In the genomic region with DNA sequence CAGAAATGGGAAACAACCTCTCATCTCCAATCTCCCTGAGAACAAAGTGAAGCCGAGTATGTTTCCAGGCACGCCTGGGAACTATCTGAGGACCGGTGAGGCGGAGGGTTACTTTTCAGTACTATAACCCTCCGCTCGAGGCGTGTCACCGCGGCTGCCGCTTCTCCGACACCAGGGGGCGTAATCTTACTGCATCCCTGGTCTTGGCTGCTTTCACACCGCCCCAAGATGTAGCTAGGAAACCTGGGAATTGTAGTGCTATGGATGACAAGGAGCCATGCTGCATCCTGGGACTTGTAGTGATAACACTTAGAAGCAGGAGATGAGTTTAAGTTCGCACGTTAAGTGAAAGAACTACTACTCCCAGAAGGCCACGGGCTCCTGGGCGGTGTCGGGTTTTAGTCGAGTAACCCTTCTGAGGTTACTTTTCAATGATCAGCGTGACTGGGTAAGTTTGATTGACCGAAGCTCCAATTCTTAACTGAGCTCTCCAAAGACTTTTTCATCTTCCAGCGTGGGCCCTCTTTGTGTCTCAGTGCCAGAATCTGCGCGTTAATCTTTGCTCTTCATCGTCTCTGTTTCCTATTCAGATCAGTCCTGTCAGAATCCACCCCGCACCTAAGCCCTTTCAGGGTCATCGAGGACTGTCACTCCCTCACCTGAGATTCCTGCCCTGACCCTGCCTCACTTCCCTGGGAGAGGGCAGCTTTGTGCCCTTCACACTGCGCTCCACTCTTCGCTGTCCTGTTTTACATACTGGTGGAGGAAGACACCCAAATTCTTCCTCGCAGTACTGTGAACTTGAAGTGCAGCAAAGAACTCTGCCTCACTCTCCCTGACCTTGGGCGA, we compare ENCODE assay signal across 8 mouse cellular contexts. TPM values are rescaled to one million over a fixed set of nuclear protein-coding genes. Genes with fewer than 3 reads are reported as not detected.
DNase-seq lines count a peak whose midpoint lies in the region; ATAC-seq and TF ChIP-seq lines count a peak whose summit lies in the region.

A gene (plus strand): TSS at position 344 of the 849 bp plus-strand sequence.

- peak within 1 kb of the TSS; percentile 65 for H3K4me3 ChIP-seq in embryonic facial prominence, embryonic 14.5 days (ENCODE audit: low read depth, low read length)
- peak within 1 kb of the TSS; percentile 71 for H3K4me3 ChIP-seq in heart, adult 2 months
- peak within 1 kb of the TSS; percentile 61 for H3K4me3 ChIP-seq in limb, embryonic 13.5 days
- H3K4me3 ChIP-seq in midbrain, embryonic 16.5 days (ENCODE audit: low read depth, low read length), result peak within 1 kb of the TSS; percentile 51

- intact Hi-C loops in heart, adult 2 months (cut with DNase I), result loop anchor here (1.0 to 2.0 kb wide), 2 partner anchors 73 to 82 kb away; a partner anchor contains a TSS

- peak within 1 kb of the TSS; percentile 95 for H3K4me2 ChIP-seq in embryonic facial prominence, embryonic 14.5 days (ENCODE audit: low read depth, low read length)
- H3K4me2 ChIP-seq in limb, embryonic 13.5 days (replicated peaks), result peak within 1 kb of the TSS; percentile 94
- H3K4me2 ChIP-seq in midbrain, embryonic 16.5 days (ENCODE audit: low read length), result peak within 1 kb of the TSS; percentile 93

- H3K9ac ChIP-seq in embryonic facial prominence, embryonic 14.5 days (ENCODE audit: low read depth, low read length), result peak within 1 kb of the TSS; percentile 67
- H3K9ac ChIP-seq in heart, adult 2 months (ENCODE audit: low read depth, low read length), result peak within 1 kb of the TSS; percentile 80
- peak within 1 kb of the TSS; percentile 75 for H3K9ac ChIP-seq in limb, embryonic 13.5 days
- peak within 1 kb of the TSS; percentile 73 for H3K9ac ChIP-seq in midbrain, embryonic 16.5 days (ENCODE audit: low read depth, low read length)

- 0 out of 2 replicates have a peak, but pooled peaks cover 5% of the 10 kb centered on the region for H3K9me3 ChIP-seq in embryonic facial prominence, embryonic 14.5 days (ENCODE audit: control insufficient read depth, low read length)
- no peaks in the 10 kb centered on the region for H3K9me3 ChIP-seq in limb, embryonic 13.5 days
- H3K9me3 ChIP-seq in midbrain, embryonic 16.5 days (replicated peaks; ENCODE audit: control insufficient read depth, low read length, poor library complexity, severe bottlenecking), result no peaks in the 10 kb centered on the region

- peak; percentile 99 for ATAC-seq in embryonic facial prominence, embryonic 14.5 days (ENCODE audit: low read depth)
- peak; percentile 98 for ATAC-seq in limb, embryonic 13.5 days (ENCODE audit: low FRiP score, low read depth)
- peak; percentile 98 for ATAC-seq in midbrain, embryonic 16.5 days

- peak; percentile 100 for TF ChIP-seq EP300 in heart, adult 2 months (IDR thresholded peaks at IDR 0.05; ENCODE audit: insufficient read depth, low read depth, low read length)

- H3K79me2 ChIP-seq in heart, adult 2 months (replicated peaks; ENCODE audit: control insufficient read depth, insufficient read depth, low read length), result no peaks in the 10 kb centered on the region

- no peaks in the 10 kb centered on the region for H3K36me3 ChIP-seq in embryonic facial prominence, embryonic 14.5 days (ENCODE audit: control insufficient read depth, insufficient read depth, low read length)
- no peaks in the 10 kb centered on the region for H3K36me3 ChIP-seq in heart, adult 2 months (ENCODE audit: control insufficient read depth, insufficient read depth, low read length)
- H3K36me3 ChIP-seq in limb, embryonic 13.5 days, result no peaks in the 10 kb centered on the region
- no peaks in the 10 kb centered on the region for H3K36me3 ChIP-seq in midbrain, embryonic 16.5 days (ENCODE audit: control insufficient read depth, insufficient read depth, low read length)

- H3K27me3 ChIP-seq in embryonic facial prominence, embryonic 14.5 days (replicated peaks; ENCODE audit: control insufficient read depth, insufficient read depth, low read length), result no peaks in the 10 kb centered on the region
- no peaks in the 10 kb centered on the region for H3K27me3 ChIP-seq in heart, adult 2 months (ENCODE audit: control insufficient read depth, insufficient read depth, low read length)
- H3K27me3 ChIP-seq in limb, embryonic 13.5 days, result no peaks in the 10 kb centered on the region
- H3K27me3 ChIP-seq in midbrain, embryonic 16.5 days (ENCODE audit: control insufficient read depth, insufficient read depth, low read depth, low read length), result no peaks in the 10 kb centered on the region

- peak within 1 kb of the TSS; percentile 84 for H3K27ac ChIP-seq in embryonic facial prominence, embryonic 14.5 days (replicated peaks; ENCODE audit: low read depth, low read length)
- peak within 1 kb of the TSS; percentile 93 for H3K27ac ChIP-seq in heart, adult 2 months
- peak within 1 kb of the TSS; percentile 74 for H3K27ac ChIP-seq in limb, embryonic 13.5 days
- peak within 1 kb of the TSS; percentile 84 for H3K27ac ChIP-seq in midbrain, embryonic 16.5 days (ENCODE audit: low read length)

- no peak; the same call in 1 of the 2 replicates for TF ChIP-seq CTCF in heart, adult 2 months (IDR thresholded peaks at IDR 0.05)

- under 1% methylated on average over 31 of the region's 31 CpGs for WGBS in embryonic facial prominence, embryonic 14.5 days
- WGBS in heart, adult 2 months, result under 1% methylated on average over 31 of the region's 31 CpGs
- under 1% methylated on average over 31 of the region's 31 CpGs for WGBS in limb, embryonic 13.5 days
- WGBS in midbrain, embryonic 16.5 days, result under 1% methylated on average over 31 of the region's 31 CpGs

- peak; percentile 70 for TF ChIP-seq POLR2A in heart, adult 2 months (IDR thresholded peaks at IDR 0.05; ENCODE audit: insufficient read depth, low read depth, low read length)

- peaks cover 13% of the 10 kb centered on the region for H3K4me1 ChIP-seq in embryonic facial prominence, embryonic 14.5 days (ENCODE audit: control insufficient read depth, insufficient read depth, low read length)
- peaks cover under 1% of the 10 kb centered on the region; the same call in 1 of the 2 replicates for H3K4me1 ChIP-seq in heart, adult 2 months (ENCODE audit: control insufficient read depth, insufficient read depth, low read length)
- H3K4me1 ChIP-seq in limb, embryonic 13.5 days, result peaks cover 18% of the 10 kb centered on the region
- H3K4me1 ChIP-seq in midbrain, embryonic 16.5 days (ENCODE audit: control insufficient read depth, insufficient read depth, low read length), result peaks cover 22% of the 10 kb centered on the region

- DNase-seq in 3T3-L1 (ENCODE audit: low read depth, low spot score), result peak; percentile 99
- peak; percentile 60 to 82 for DNase-seq in adrenal gland, postnatal 4 days (ENCODE audit: low spot score in 2 of 2)
- peak; percentile 100 for DNase-seq in embryonic facial prominence, embryonic 14.5 days (ENCODE audit: low spot score)
- DNase-seq in heart, adult 2 months, result peak; percentile 89 to 93
- DNase-seq in kidney, adult 8-10 months, result peak; percentile 95 to 98
- DNase-seq in spleen, postnatal 10 days (ENCODE audit: low spot score in 2 of 2), result peak; percentile 77 to 88

RNA-seq across cellular contexts. Expression of the gene that starts here (rescaled TPM):
- 10 to 100 TPM; 13.9 to 14.9 TPM for total RNA-seq in adrenal gland, postnatal 4 days (2021)
- 11.8 and 12.5 TPM in 2 replicates for polyA plus RNA-seq in embryonic facial prominence, embryonic 14.5 days (2014; fragmentation: Nextera tagmentation; extraction: Ambion mirVana)
- total RNA-seq in heart, adult 2 months (2021), result 10 to 100 TPM in 1 of 2 experiments, 1 to 10 TPM in 1; 6.4 to 11.0 TPM
- 11.7 and 17.8 TPM in 2 replicates for polyA plus RNA-seq in heart, adult 2 months (2012; rRNA removed)
- polyA plus RNA-seq in limb, embryonic 13.5 days (2015; fragmentation: Nextera tagmentation; extraction: Ambion mirVana), result 11.3 and 12.9 TPM in 2 replicates
- 7.5 and 8.8 TPM in 2 replicates for polyA plus RNA-seq in midbrain, embryonic 16.5 days (2015; fragmentation: Nextera tagmentation; extraction: Ambion mirVana)

Comparison
In these comparisons a context has a peak if more than half of its experiments do, and no peak if none do; other contexts are left out.
1. Peak in every context shown above with its lines: DNase-seq, ATAC-seq, H3K4me3 ChIP-seq and H3K27ac ChIP-seq.